Mouse (Mus musculus) lung, postnatal 0 days (tissue): Measurements from ENCODE around the gene Gabrr2.

Experiments used
- CTCF ChIP-seq: IDR thresholded peaks from 2 replicates; pipeline ENCODE4 v1.5.1; 2016; ENCODE audit warnings: antibody characterized with exemption, mild to moderate bottlenecking
- EP300 ChIP-seq: IDR thresholded peaks from 2 replicates; pipeline ENCODE4 v1.6.1; 2016; ENCODE audit warnings: antibody characterized with exemption, mild to moderate bottlenecking, control low read depth

DNA sequence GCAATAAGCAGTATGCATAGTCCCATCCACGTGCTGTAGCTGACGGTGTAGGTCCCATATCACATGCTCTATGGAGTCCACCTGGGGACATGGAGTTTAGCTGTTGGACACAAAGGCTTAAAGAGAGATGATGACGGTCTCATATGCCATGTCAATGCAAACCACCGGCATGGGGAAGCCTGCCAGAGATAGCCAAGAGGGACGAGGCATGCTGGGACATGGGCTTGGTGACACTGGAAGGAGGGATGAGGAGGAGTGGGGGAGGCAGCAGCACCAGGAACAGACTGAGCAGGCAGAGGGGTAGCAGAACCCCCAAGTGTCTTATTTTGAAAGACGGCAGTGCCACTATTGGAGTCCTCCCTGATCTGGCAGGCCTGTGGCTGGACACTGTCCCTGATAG, 5.0 kb downstream of the Gabrr2 start:
- TF ChIP-seq CTCF = no peak
- TF ChIP-seq EP300 = no peak
